Mouse (Mus musculus) liver, postnatal 0 days (tissue): ENCODE measurements around the gene Ptpn13. TPM values are rescaled to one million over a fixed set of nuclear protein-coding genes. Genes with fewer than 3 reads are reported as not detected.
A peak's percentile ranks its signal among the peaks of the same experiment; 100 is the strongest.

Source experiments
- ATAC-seq: fragments of 200-750 bp; cut with Nextera tagmentation; 2 replicates; pipeline ENCODE4 v1.8.0; 2017; ENCODE audit warnings: mild to moderate bottlenecking, moderate library complexity
- DNase-seq: peaks from one replicate; pipeline ENCODE4 v3.0.0-alpha.2; 2016
- H3K27ac ChIP-seq: fragments of 300-500 bp; sonication (generic); 2 replicates; pipeline ENCODE4 v1.5.1; 2014; ENCODE audit warnings: antibody characterized with exemption, moderate library complexity, mild to moderate bottlenecking, low read depth
- H3K27me3 ChIP-seq: fragments of 300-500 bp; sonication (generic); 2 replicates; pipeline ENCODE4 v1.6.1; 2014; ENCODE audit warnings: low read length, control low read depth, mixed read lengths; ENCODE audit not compliant: insufficient read depth
- H3K36me3 ChIP-seq: fragments of 300-500 bp; sonication (generic); replicated peaks from 2 replicates; pipeline ENCODE4 v1.6.1; 2014; ENCODE audit warnings: mild to moderate bottlenecking, control low read depth, low read length, moderate library complexity, mixed read lengths; ENCODE audit not compliant: insufficient read depth
- H3K4me1 ChIP-seq: fragments of 300-500 bp; sonication (generic); 2 replicates; pipeline ENCODE4 v1.6.1; 2014; ENCODE audit warnings: antibody characterized with exemption, mild to moderate bottlenecking, control low read depth; ENCODE audit not compliant: insufficient read depth
- H3K4me2 ChIP-seq: fragments of 300-500 bp; sonication (generic); 2 replicates; pipeline ENCODE4 v1.6.1; 2014; ENCODE audit warnings: low read depth, mild to moderate bottlenecking, low read length, moderate library complexity, mixed read lengths
- H3K4me3 ChIP-seq: fragments of 300-500 bp; sonication (generic); 2 replicates; pipeline ENCODE4 v1.5.1; 2014; ENCODE audit warnings: low read depth, low read length
- H3K9ac ChIP-seq: fragments of 300-500 bp; sonication (generic); replicated peaks from 2 replicates; pipeline ENCODE4 v1.6.1; 2014; ENCODE audit warnings: mild to moderate bottlenecking, moderate library complexity
- H3K9me3 ChIP-seq: fragments of 300-500 bp; sonication (generic); 2 replicates; pipeline ENCODE4 v1.6.1; 2016; ENCODE audit warnings: mild to moderate bottlenecking, control low read depth, low read length, mixed read lengths
- CTCF ChIP-seq: sonication (generic); IDR thresholded peaks from 2 replicates; pipeline ENCODE4 v1.5.1; 2016; ENCODE audit warnings: antibody characterized with exemption, low read depth
- EP300 ChIP-seq: IDR thresholded peaks from 2 replicates; pipeline ENCODE4 v1.6.1; 2016; ENCODE audit warnings: antibody characterized with exemption, low read depth, mild to moderate bottlenecking
- WGBS: fragments of 180-500 bp; shearing (Covaris S2); extraction: QIAGEN DNeasy Blood & Tissue Kit; methylation state at CpG from one replicate; pipeline ENCODE4 v1.1.7; 2014; ENCODE audit not compliant: insufficient replicate concordance; 5-methylcytosine and 5-hydroxymethylcytosine counted together
- polyA plus RNA-seq: library from polyadenylated mRNA; unstranded; fragments of >200 nt; fragmentation: Nextera tagmentation; extraction: Ambion mirVana; gene quantifications from 2 replicates; pipeline ENCODE4 v1.2.1, GENCODE M21; 2015

The Ptpn13 gene
- polyA plus RNA-seq, 1 experiment from 2014 or later = 0.38 TPM

- no peak overlapping the region for H3K27ac ChIP-seq
- WGBS = 83% methylated on average over 9 of the region's 9 CpGs
- H3K36me3 ChIP-seq = no peaks in the 10 kb centered on the region
- H3K4me2 ChIP-seq = no peak overlapping the region
- H3K9me3 ChIP-seq = no peaks in the 10 kb centered on the region
- DNase-seq = no peak
- H3K27me3 ChIP-seq = peaks cover 12% of the 10 kb centered on the region
- no peaks in the 10 kb centered on the region for H3K4me1 ChIP-seq
- H3K9ac ChIP-seq = no peak overlapping the region
- TF ChIP-seq EP300 = no peak
- no peak for TF ChIP-seq CTCF
- ATAC-seq = no peak
- H3K4me3 ChIP-seq = no peak overlapping the region
Observed at GRCm38 (mm10) chr5:103418009-103418408, 7.0 kb upstream of the Ptpn13 start.

- DNase-seq = no peak
- Histone ChIP-seq H3K9ac (no peak overlapping the region), H3K4me2 (no peak overlapping the region), H3K27ac (no peak overlapping the region), H3K4me1 (no peaks in the 10 kb centered on the region), H3K4me3 (no peak overlapping the region), H3K36me3 (no peaks in the 10 kb centered on the region), H3K9me3 (no peaks in the 10 kb centered on the region), H3K27me3 (peaks cover 15% of the 10 kb centered on the region)
- TF ChIP-seq CTCF (no peak), EP300 (no peak)
- ATAC-seq = no peak
- WGBS = 73% methylated on average over 3 of the region's 3 CpGs
Observed at GRCm38 (mm10) chr5:103418886-103419285, 6.1 kb upstream of the Ptpn13 start.

GRCm38 (mm10) chr5:103420568-103420967 is 4.4 kb upstream of the Ptpn13 start:
- Histone ChIP-seq H3K36me3 (no peaks in the 10 kb centered on the region), H3K4me1 (no peaks in the 10 kb centered on the region), H3K4me3 (no peak overlapping the region), H3K4me2 (no peak overlapping the region), H3K9me3 (no peaks in the 10 kb centered on the region), H3K27me3 (peaks cover 31% of the 10 kb centered on the region), H3K27ac (no peak overlapping the region), H3K9ac (no peak overlapping the region)
- ATAC-seq (no peak), DNase-seq (peak; percentile 23)
- no peak for TF ChIP-seq CTCF
- no peak for TF ChIP-seq EP300
- 41% methylated on average over 10 of the region's 10 CpGs for WGBS

- no peaks in the 10 kb centered on the region for H3K36me3 ChIP-seq
- TF ChIP-seq CTCF (no peak), EP300 (no peak)
- H3K9ac ChIP-seq = no peak overlapping the region
- no peak overlapping the region for H3K4me2 ChIP-seq
- H3K9me3 ChIP-seq = no peaks in the 10 kb centered on the region
- DNase-seq (no peak), ATAC-seq (no peak)
- 67% methylated on average over 6 of the region's 6 CpGs for WGBS
- no peak overlapping the region for H3K4me3 ChIP-seq
- no peaks in the 10 kb centered on the region for H3K4me1 ChIP-seq
- no peak overlapping the region for H3K27ac ChIP-seq
- H3K27me3 ChIP-seq = peaks cover 32% of the 10 kb centered on the region
Observed at GRCm38 (mm10) chr5:103422609-103423008, 2.4 kb upstream of the Ptpn13 start.

- Histone ChIP-seq H3K9ac (no peak overlapping the region), H3K27me3 (peaks cover 32% of the 10 kb centered on the region), H3K9me3 (no peaks in the 10 kb centered on the region), H3K4me2 (no peak overlapping the region), H3K27ac (no peak overlapping the region), H3K36me3 (no peaks in the 10 kb centered on the region), H3K4me3 (no peak overlapping the region), H3K4me1 (no peaks in the 10 kb centered on the region)
- WGBS = 16% methylated on average over 6 of the region's 6 CpGs
- TF ChIP-seq EP300 (no peak), CTCF (no peak)
- no peak for DNase-seq
- ATAC-seq = no peak
Observed at GRCm38 (mm10) chr5:103423305-103423926, 1.6 kb upstream of the Ptpn13 start.

GRCm38 (mm10) chr5:103423927-103424315 is 1.1 kb upstream of the Ptpn13 start:
- Histone ChIP-seq H3K27ac (no peak overlapping the region), H3K4me1 (no peaks in the 10 kb centered on the region), H3K4me3 (no peak overlapping the region), H3K9ac (no peak overlapping the region), H3K27me3 (peaks cover 32% of the 10 kb centered on the region), H3K9me3 (no peaks in the 10 kb centered on the region), H3K4me2 (peak overlapping the region; percentile 94; the same call in 1 of the 2 replicates), H3K36me3 (no peaks in the 10 kb centered on the region)
- no peak for DNase-seq
- ATAC-seq = no peak
- WGBS = 20% methylated on average over 5 of the region's 5 CpGs
- no peak for TF ChIP-seq EP300
- TF ChIP-seq CTCF = no peak
